Mouse (Mus musculus) lung, postnatal 0 days (tissue): ENCODE data around the gene Bag6.
"Not testable (repeated sequence)": the region's sequence is repeated elsewhere in the genome, so short reads cannot be mapped to it uniquely, and the experiment has no call there.

ENCODE experiments used
- CTCF ChIP-seq: IDR thresholded peaks from 2 replicates; pipeline ENCODE4 v1.5.1; 2016; ENCODE audit warnings: antibody characterized with exemption, mild to moderate bottlenecking
- EP300 ChIP-seq: IDR thresholded peaks from 2 replicates; pipeline ENCODE4 v1.6.1; 2016; ENCODE audit warnings: antibody characterized with exemption, mild to moderate bottlenecking, control low read depth

GRCm38 (mm10) chr17:35124261-35124896, 10.6 kb upstream of the Bag6 start:
- TF ChIP-seq CTCF, EP300: not testable (repeated sequence)
